Mouse (Mus musculus) frontal cortex, postnatal 36 days (tissue): ENCODE data around the gene Bbc3.
A peak's percentile ranks its signal among the peaks of the same experiment; 100 is the strongest.

Experiments
- DNase-seq, 2 experiments: peaks; one replicate each; pipeline ENCODE4 v3.0.0; 2022; ENCODE audit warnings: low spot score in 2 of 2

Gene Bbc3

DNA sequence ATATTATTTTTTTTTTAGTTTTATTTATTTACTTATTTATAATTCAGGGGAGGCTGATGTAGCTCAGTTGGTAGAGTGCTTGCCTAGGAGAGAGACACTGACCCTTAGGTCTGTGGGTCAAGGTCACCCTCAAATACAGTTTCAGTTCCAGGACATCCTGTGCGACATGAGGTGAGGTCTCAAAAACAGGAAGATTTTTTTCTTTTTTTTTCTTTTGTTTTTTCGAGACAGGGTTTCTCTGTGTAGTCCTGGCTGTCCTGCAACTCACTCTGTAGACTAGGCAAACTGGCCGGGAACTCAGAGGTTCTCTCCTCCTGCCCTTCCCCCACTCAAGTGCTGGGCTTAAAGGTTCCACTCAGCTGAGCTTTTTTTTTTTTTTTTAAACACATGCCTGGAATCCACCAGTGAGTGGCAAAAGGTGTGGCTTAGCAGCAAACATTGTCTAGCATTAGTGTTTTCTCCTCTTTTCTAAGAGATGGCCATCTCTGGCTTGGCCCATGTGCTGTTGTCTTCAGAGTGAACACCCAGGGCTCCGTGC, 7.1 kb downstream of the Bbc3 start:
- no peak for DNase-seq

DNA sequence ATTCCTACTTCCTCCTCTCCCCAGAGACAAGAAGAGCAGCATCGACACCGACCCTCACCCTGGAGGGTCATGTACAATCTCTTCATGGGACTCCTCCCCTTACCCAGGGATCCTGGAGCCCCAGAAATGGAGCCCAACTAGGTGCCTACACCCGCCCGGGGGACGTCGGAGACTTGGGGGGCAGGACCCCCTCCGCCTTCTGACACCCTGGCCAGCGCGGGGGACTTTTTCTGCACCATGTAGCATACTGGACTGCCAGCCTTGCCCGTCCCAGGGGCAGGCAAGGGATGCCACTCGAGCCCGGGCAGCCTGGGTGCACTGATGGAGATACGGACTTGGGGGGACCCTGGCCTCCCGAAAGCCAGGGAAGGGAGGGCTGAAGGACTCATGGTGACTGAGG, 8.9 kb downstream of the Bbc3 start:
- DNase-seq, result no peak

DNA sequence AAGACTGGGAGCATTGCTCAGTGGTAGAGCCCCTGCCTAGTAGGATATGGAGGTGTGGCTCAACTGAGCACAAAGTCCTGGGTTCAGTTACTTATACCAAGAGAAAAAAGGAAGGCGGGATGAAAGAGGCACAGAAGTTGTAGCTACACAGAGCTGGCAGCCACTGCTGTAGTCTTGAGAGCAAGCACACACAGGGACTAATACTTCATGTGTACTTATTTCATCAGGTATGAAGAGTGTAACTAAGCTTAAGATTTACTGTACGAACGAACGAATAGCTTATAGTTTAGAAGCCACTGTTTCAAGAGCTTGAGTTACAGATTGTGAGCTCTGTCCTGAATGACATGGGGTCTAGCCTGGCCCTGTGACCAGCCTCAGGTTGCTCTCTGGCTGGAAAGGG, 11.0 kb downstream of the Bbc3 start:
- no peak for DNase-seq

DNA sequence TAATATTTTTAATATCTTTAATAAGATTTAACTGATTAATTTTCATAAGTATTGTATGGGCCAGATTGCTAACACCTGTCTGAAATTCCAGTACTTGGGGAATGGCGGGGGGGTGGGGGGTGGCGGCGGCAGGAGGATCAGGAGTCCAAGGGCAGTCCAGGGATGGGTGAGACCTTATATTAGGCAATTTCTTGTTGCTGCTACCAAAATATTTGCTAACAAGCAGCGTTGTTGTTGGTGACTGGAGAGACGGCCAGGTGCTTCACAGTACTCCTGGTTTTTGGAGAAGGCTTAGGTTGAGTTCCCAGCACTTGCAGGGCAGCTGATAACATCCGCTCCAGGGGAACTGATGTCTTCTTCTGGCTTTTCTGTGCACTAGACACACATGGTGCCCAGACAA, 12.3 kb downstream of the Bbc3 start:
- no peak for DNase-seq

DNA sequence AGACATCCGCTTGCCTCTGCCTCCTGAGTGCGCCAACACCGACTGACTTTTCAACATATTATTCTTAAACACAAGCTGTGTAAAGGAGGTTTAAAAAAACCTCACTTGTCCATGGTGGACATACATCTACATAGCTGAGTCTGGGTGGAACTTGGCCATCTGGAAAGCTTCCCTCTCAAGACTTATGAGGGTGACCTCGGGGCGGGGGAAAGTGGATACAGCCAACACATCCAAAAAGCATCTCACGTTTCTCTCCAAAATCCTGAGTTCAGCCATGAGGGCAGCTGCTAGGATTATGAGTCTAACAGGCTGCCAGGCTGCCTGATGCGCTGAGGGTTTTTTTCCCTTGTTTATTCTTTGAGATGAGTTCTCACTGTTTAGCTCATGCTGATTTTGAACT, 16.5 kb downstream of the Bbc3 start:
- DNase-seq, result no peak

DNA sequence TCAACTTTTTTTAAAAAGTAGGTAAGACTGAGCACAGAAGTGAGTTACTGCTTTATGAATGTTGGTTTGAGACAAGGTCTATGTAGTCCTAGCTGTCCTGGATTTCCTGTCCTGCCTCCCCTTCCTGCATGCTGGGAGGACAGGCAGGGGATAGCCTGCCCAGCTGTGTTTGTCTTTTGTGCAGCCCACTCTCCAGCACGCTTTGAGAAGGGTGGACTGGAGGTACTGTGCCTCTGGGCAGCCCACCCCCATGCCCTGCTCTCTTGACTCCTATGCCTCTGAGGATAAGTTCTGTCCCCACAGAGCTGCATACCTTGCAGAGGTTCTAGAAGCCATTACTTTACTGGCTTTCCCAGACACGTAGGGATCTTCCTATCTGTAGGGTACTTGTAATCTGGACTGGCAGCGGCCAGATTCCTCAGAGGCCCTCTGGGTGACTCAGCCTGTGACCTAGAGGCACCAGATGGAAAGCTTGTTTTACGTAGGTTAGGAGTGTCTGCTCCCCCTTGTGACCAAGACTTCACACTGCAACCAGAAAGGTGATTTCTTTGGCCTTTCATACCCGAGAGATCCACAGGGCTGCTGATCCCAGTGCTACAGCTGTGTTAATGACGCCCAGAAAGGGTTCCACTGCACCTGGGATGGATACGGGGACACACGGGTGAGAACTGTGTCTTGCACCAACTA, 17.9 kb downstream of the Bbc3 start:
- DNase-seq, result peak; percentile 13 to 48

DNA sequence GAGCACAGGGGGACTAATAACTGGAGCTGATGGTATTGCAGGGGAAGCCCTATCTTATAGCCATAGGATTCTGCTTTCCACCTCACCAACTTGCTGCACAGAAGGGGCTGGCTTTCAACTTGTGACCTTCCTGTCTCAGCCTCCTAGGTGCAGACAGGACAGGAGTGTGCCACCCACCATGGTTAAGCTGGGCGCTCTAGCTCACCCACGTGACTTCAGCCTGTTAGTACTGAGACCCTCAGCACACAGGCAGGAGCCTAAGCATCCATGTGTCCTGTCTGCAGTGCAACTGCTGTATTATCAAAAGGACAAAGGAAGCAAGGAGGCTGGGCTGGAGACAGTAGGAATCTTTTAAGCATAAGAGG, 18.4 kb downstream of the Bbc3 start:
- peak in 1 of 2 experiments; percentile 16 for DNase-seq

DNA sequence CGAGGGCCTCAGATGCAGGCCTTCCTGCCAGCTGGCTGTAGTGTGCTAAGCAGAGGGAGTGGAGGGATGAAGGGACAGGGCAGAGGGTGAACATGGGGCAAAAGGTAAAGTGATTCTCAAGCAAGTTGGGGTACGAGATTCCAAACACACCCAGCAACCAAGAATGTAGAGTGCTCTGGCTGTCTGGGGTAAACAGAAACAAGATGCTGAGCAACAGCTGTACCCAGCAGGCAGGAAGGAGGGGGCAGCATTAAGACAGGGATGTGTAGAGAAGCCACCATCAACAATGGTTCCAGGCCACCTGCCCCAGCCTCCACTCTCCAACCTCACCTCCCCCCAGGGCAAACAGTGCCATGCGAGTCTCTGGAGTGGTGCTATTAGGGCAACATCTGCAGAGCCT, 21.0 kb downstream of the Bbc3 start:
- no peak for DNase-seq

DNA sequence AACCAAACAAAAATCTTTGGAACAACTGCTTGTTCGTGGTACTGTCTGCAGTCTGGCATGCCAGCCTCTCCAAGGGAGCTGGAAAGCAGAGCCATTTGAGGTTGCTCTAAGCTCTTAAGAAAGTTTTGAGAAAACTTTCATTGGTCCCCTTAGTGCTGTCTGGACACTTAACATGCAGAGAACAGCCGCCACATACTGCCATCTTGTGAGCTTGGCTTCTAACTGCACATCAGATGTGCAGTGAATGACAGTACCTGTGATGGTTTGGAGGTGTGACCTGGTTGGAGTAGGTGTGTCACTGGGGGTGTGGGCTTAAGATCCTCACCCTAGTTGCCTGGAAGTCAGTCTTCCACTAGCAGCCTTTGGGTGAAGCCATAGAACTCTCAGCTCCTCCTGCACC, 29.5 kb downstream of the Bbc3 start:
- no peak for DNase-seq

DNA sequence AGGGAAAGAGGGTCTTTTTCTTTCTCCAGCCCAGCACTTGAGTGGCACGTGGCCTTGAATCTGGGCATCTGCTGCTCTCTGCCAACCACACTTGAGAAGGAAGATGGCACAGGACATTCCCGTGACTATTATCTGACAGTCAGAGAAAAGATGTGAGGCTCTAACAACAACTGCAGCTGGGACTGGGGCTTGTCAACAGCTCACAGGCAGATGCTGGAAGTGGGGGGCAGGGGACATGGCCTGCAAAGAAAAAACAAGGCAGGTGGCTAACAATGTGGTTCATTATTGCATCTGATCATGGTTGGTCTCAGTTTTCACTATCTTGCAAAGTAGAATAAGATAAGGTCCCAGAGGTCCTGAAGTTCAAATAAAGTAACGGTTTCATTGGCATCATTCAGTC, 36.4 kb downstream of the Bbc3 start:
- no peak for DNase-seq

DNA sequence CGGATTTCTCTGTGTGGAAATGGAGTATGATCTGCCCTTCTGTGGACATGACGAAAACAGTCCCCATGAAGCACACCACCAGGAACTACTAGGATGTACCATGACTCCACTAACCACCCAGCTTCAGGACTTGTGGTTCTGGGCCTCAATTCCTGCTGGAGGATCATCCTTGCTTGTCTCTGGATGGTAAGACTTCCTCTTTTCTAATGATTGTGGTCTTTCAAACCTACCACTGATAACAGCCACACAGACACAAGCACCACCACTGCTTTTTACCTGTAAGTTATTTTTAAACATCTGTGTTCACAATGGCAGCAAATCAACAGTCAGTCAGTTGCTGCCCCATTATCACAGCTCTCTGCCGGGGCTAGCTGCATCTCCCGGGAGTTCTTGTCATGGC, 37.1 kb downstream of the Bbc3 start:
- DNase-seq, result no peak

DNA sequence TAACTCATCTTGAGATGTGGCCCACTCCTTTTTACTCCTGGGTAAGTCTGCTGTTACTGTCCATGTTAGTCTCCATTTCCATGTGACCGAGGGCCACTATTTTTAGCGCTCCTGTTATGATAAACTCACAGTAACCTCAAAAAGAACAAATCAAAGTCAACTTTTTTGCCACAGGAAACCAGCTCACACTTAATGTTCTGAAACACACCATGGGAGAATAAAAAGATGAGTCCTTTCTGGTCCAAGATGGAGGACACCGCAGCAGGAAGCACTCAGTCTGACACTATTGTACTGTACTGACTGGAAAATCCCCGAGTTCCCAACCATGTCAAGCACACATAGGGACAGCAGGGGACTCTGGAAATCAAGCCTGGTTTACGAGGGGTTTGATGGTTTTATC, 41.8 kb downstream of the Bbc3 start:
- DNase-seq, result no peak

DNA sequence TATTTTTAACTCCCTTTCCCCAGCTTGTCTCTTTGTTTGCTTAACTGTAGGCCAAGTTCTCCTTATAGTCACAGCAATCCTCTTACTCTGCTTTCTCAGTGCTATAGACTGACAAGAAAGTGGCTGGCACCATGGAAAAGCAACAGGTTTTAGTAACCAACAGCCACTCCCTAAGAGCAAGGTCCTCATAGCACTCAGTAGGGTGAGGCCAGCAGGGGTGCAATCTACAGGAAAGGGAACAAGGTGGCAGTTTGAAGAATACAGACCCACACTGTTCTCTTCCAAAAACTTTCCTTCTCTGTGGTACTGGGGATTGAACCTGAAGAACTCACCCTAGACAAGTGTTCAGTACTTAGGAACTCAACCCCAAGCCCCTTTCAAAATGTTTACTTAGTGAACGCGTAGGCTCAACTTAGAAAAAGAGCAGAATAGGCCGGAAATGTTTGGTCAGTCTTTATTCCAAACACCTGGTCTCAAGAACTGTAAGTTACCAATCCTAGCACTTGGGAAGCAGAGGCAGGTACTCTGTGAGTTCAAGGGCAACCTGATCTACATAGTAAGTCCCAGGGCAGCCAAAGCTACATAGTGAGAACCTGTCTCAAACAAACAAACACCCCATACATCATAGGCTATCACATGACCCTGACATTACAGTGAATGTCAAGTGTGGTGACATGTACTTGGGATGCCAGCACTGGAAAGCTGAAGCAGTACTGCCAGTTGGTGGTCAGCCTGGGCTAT, 47.8 kb downstream of the Bbc3 start:
- no peak for DNase-seq

DNA sequence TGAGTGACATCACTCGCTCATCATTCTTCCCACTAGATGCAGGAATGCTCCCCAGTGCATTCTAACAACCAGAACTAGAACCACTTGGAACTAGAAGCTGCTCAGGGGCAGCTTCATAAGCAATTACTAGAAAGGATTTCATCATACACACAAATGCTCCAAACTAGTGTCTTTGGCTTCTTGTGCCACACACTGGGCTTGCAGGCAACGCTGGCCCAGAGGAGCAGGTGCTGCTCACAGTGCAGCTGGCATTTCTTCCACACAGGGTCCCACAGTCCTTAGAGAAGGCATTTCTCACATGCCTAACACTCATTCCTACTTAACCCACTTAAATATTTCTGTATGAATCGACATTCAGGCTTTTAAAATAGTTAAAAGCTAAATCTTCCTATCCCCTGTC, 49.4 kb downstream of the Bbc3 start:
- no peak for DNase-seq

DNA sequence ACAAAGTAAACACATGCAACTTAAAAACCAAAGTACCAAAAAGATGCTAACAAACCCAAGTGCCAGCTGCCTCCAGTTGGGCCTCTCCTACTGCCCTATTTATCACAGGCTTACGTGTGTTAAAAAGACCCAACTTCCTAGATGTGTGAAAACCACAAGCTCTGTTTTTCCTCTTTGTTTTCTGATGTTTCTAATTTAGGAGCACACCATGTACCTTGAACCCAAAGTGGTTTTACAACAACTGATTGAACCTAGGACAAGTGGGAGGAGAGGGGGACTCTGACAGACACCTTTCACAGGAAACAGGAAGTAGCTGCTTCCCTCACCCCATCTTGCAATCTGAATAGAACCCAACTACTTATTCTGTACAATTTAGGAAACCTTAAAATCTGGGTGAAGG, 56.1 kb downstream of the Bbc3 start:
- no peak for DNase-seq

DNA sequence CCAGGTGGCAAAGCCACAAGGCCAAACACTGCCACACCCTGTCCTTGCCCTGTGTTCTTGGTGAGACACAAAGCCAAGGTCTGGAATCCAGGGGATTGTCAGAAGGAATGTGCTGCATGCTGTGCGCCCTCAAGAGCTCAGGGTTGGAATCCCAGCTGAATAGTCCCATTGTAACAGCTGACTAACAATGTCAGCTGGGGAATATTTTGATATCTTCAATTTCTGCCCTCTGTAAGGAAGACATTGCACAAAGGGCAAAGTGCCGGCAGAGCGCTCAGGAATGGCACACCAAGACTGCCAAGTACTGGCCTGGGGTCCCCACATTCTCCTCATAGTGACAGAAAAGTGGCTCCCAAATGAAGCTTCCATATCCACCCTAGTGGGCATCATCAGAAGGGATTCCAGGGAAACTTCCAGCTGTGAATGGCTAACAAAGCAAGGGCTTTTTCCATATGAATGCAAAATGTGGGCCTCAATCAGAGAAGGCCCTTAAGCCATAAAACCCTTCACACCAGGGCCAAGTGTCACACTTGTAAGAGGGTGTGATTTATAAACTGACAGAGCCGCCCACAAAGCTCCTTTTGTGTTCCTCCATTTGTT, 56.8 kb downstream of the Bbc3 start:
- DNase-seq, result no peak

DNA sequence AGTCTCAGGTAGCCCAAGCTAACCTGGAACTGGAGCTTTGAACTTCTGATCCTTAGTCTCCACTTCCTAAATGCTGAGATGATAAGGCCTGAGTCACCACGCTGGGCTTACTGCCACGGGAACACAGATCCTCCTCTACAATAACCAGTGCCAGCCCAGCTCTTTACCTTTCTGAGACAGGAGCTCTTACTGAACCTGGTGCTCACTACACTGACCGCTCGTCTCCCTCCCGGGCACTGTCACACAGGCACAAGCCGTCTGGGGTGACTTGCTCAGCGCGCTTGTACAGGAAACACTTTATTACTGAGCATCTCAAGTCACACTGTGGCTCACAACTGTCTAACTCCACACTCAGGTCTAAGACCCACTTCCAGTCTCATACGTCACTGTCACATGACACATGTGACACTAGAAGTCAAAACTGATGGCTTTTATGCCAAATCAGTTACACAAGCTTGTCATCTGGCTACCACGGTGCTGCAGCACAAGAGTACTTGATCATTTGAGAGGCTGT, 58.0 kb downstream of the Bbc3 start:
- no peak for DNase-seq

DNA sequence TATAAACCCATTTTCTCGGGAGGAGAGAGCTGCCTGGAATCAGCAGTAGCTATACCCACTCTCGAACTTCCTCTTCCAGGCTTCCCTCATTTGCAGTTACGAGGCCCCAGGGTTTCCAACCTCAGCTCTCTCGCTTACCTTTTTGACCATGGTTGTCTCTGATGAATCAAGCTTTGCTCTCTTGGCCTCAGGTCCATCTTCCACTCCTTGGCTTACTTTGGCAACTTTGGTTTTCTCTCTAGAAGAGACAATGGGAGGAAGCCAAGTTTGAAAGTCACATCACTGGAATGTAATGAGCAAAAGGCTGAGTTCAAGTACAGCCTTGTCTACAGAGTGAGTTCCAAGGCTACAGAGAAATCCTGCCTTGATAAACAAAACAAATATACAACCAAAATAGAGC, 58.5 kb downstream of the Bbc3 start:
- no peak for DNase-seq
